Mouse (Mus musculus) forebrain, embryonic 12.5 days (tissue): ENCODE data around the gene Zfp935. TPM values are rescaled to one million over a fixed set of nuclear protein-coding genes. Genes with fewer than 3 reads are reported as not detected.
"Not testable (repeated sequence)": the region's sequence is repeated elsewhere in the genome, so short reads cannot be mapped to it uniquely, and the experiment has no call there.

Experiments
- ATAC-seq: fragments of 200-750 bp; cut with Nextera tagmentation; 2 replicates; pipeline ENCODE4 v1.8.0; 2017; ENCODE audit warnings: moderate TSS enrichment; ENCODE audit not compliant: low FRiP score
- H3K27ac ChIP-seq: fragments of 300-500 bp; sonication (generic); 2 replicates; pipeline ENCODE4 v1.5.1; 2016; ENCODE audit warnings: mild to moderate bottlenecking
- H3K27me3 ChIP-seq: fragments of 300-500 bp; sonication (generic); 2 replicates; pipeline ENCODE4 v1.6.1; 2016; ENCODE audit warnings: mild to moderate bottlenecking
- H3K36me3 ChIP-seq: fragments of 300-500 bp; sonication (generic); replicated peaks from 2 replicates; pipeline ENCODE4 v1.6.1; 2016; ENCODE audit warnings: mild to moderate bottlenecking
- H3K4me1 ChIP-seq: fragments of 300-500 bp; sonication (generic); 2 replicates; pipeline ENCODE4 v1.6.1; 2016
- H3K4me2 ChIP-seq: fragments of 300-500 bp; sonication (generic); 2 replicates; pipeline ENCODE4 v1.6.1; 2016; ENCODE audit warnings: mild to moderate bottlenecking, moderate library complexity
- H3K4me3 ChIP-seq: fragments of 300-500 bp; sonication (generic); replicated peaks from 2 replicates; pipeline ENCODE4 v1.5.1; 2016; ENCODE audit warnings: mild to moderate bottlenecking
- H3K9ac ChIP-seq: fragments of 300-500 bp; sonication (generic); 2 replicates; pipeline ENCODE4 v1.6.1; 2016; ENCODE audit warnings: mild to moderate bottlenecking
- H3K9me3 ChIP-seq: fragments of 300-500 bp; sonication (generic); 2 replicates; pipeline ENCODE4 v1.6.1; 2016
- WGBS: fragments of 180-500 bp; shearing (Covaris S2); methylation state at CpG from one replicate; pipeline ENCODE4 v1.1.7; 2016; 5-methylcytosine and 5-hydroxymethylcytosine counted together
- microRNA-seq: library from miRNA; unstranded; fragments of <30 nt; microRNA quantifications from one replicate; pipeline ENCODE4, GENCODE M21; 2017
- polyA plus RNA-seq: library from polyadenylated mRNA; unstranded; fragments of >200 nt; fragmentation: Nextera tagmentation; extraction: Ambion mirVana; gene quantifications from 2 replicates; pipeline ENCODE4 v1.2.1, GENCODE M21; 2016

The Zfp935 gene
- 0.76 TPM in 1 of 2 replicates, not detected in the other for polyA plus RNA-seq

DNA sequence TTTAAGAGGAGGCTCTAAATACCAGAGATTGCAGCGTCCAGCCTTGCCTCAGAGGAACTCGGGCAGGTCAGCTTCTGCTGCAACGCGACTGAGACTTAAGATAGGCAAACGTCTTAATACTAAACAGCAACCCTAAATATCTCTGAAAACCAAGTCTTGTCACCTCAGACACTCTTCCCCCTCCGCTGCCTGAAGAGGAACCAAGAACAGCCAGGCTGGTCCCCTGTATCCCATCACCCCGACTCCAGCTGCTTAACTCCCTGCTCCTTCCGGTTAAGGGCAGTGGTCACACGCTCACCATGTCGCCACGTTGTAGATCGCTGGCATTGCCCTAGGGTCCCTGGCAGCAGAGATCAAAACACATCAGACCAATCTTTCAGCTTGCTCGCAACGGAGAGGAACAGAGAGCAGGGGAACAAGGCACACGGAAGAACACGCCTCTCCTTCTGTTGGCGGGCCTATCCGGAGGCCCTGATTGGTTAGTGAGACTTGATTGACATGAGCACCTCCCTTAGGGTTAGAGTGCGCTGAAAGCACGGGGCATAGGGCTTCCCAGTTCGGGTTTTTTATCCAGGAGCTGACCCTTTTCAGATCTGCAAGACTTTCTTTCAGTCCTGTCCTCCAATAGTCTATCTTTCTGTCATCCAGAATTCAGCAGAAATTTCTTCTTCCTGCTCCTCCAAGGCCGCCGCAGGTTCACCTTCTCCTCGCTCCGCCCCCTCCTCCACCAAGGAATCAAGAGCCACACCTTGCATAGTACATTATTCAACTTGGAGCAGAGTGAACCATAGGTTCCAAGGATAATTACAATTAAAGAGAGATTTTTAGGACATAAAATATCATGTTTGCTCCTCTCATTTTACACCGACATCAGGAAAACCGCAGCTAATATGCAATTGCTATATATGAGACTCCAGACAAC, at the start of gene Zfp935:
TSS of gene Zfp935 (minus strand) at position 323 of the 922 bp plus-strand sequence.
- not testable (repeated sequence) for H3K27ac ChIP-seq, H3K4me1 ChIP-seq, H3K27me3 ChIP-seq, ATAC-seq
- 5% methylated on average over 27 of the region's 27 CpGs for WGBS
- peaks cover 15% of the 10 kb centered on the region for H3K36me3 ChIP-seq
- peak within 1 kb of the TSS; percentile 44 for H3K4me2 ChIP-seq
- peak within 1 kb of the TSS; percentile 45 for H3K4me3 ChIP-seq
- peaks cover 14% of the 10 kb centered on the region; the same call in 1 of the 2 replicates for H3K9me3 ChIP-seq
- H3K9ac ChIP-seq: peak within 1 kb of the TSS; percentile 48; the same call in 1 of the 2 replicates

- not testable (repeated sequence) for ATAC-seq, H3K9me3 ChIP-seq, H3K27ac ChIP-seq, H3K9ac ChIP-seq, H3K36me3 ChIP-seq, H3K4me3 ChIP-seq, H3K4me1 ChIP-seq, H3K27me3 ChIP-seq, H3K4me2 ChIP-seq
- WGBS: 80% methylated on average over 5 of the region's 6 CpGs
Observed at GRCm38 (mm10) chr13:62571099-62571498, 12.8 kb upstream of the Zfp935 start, which contains the start of gene Zfp934. Gene Zfp934 (minus strand): TSS chr13:62571199.

- not testable (repeated sequence) for H3K27me3 ChIP-seq, ATAC-seq
Observed at GRCm38 (mm10) chr13:62561696-62562095, 3.4 kb upstream of the Zfp935 start.

GRCm38 (mm10) chr13:62530129-62530528, 28.2 kb downstream of the Zfp935 start:
- not testable (repeated sequence) for H3K9me3 ChIP-seq, H3K4me1 ChIP-seq, H3K9ac ChIP-seq, H3K27me3 ChIP-seq, ATAC-seq, H3K36me3 ChIP-seq, H3K4me3 ChIP-seq, H3K4me2 ChIP-seq, H3K27ac ChIP-seq

More at GRCm38 (mm10) chr13:62561696-62562095, 3.4 kb upstream of the Zfp935 start:
- H3K36me3 ChIP-seq, H3K4me2 ChIP-seq, H3K9me3 ChIP-seq, H3K27ac ChIP-seq, H3K4me1 ChIP-seq, H3K9ac ChIP-seq, H3K4me3 ChIP-seq: not testable (repeated sequence)
- 13% methylated on average over 1 of the region's 1 CpGs for WGBS

GRCm38 (mm10) chr13:62510641-62511420, 47.5 kb downstream of the Zfp935 start:
- ATAC-seq, H3K36me3 ChIP-seq, H3K27ac ChIP-seq, H3K9ac ChIP-seq, H3K4me2 ChIP-seq, H3K4me3 ChIP-seq, H3K9me3 ChIP-seq, H3K4me1 ChIP-seq, H3K27me3 ChIP-seq: not testable (repeated sequence)
- WGBS: 88% methylated on average over 1 of the region's 1 CpGs

DNA sequence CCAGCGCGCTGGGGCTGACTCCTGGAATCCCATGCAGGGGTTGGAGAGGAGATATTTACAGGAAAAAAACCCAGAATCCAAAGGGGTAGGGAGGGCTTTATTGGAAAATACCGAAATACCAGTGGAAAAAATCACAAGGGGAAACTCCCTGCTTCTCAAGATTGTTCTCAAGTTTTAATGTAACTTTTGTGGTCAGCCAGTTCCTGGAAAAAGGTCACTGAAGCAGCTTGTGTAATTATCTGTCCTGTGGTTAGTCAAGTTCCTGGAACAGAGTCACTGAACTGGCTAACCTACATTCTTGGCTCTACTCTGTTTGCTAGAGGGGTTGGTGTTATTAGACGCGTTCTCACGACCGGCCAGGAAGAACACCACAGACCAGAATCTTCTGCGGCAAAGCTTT, 85.7 kb downstream of the Zfp935 start:
- H3K4me3 ChIP-seq, H3K9ac ChIP-seq, H3K27ac ChIP-seq, ATAC-seq, H3K4me1 ChIP-seq, H3K27me3 ChIP-seq, H3K4me2 ChIP-seq, H3K36me3 ChIP-seq, H3K9me3 ChIP-seq: not testable (repeated sequence)
- 93% methylated on average over 8 of the region's 8 CpGs for WGBS

GRCm38 (mm10) chr13:62469947-62470346, 88.4 kb downstream of the Zfp935 start:
- not testable (repeated sequence) for H3K9me3 ChIP-seq, H3K27ac ChIP-seq, H3K4me2 ChIP-seq, ATAC-seq, H3K4me3 ChIP-seq, H3K4me1 ChIP-seq, H3K27me3 ChIP-seq, H3K36me3 ChIP-seq, H3K9ac ChIP-seq

- not testable (repeated sequence) for H3K36me3 ChIP-seq, H3K27me3 ChIP-seq, H3K9me3 ChIP-seq, H3K4me1 ChIP-seq
- peak within 1 kb of the TSS; percentile 40 for H3K4me2 ChIP-seq
- 1% methylated on average over 28 of the region's 28 CpGs for WGBS
- H3K4me3 ChIP-seq: peak within 1 kb of the TSS; percentile 61
- peak within 1 kb of the TSS; percentile 66 for H3K9ac ChIP-seq
- H3K27ac ChIP-seq: 0 out of 2 replicates have a peak within 1 kb of the TSS, but pooled peaks have one; percentile 61
- peak; percentile 99 for ATAC-seq
Observed at GRCm38 (mm10) chr13:62466424-62467334, 91.6 kb downstream of the Zfp935 start, which contains the start of gene Gm49359. Gene Gm49359 (minus strand): TSS chr13:62466832.

Small RNA genes within 50 kb of the gene (microRNA-seq; reads per million reads assigned to microRNA genes)
- 1.2 reads per million for gene Gm22256

Other genes starting within 250 kb of the Zfp935 start
- 2.2 and 2.3 TPM in 2 replicates for gene Gm3604, start 175.3 kb downstream of the Zfp935 start, polyA plus RNA-seq
- gene Gm49359, start 91.7 kb downstream of the Zfp935 start, polyA plus RNA-seq: 11.2 and 14.5 TPM in 2 replicates
- 18.2 and 19.1 TPM in 2 replicates for gene Zfp934, start 12.7 kb upstream of the Zfp935 start, polyA plus RNA-seq
- gene 6720489N17Rik, start 65.7 kb upstream of the Zfp935 start, polyA plus RNA-seq: 13.1 and 14.5 TPM in 2 replicates
- 30.2 and 31.2 TPM in 2 replicates for gene Platr25, start 202.2 kb upstream of the Zfp935 start, polyA plus RNA-seq
- gene Gm5141, start 227.3 kb upstream of the Zfp935 start, polyA plus RNA-seq: 12.3 and 13.9 TPM in 2 replicates